Mouse (Mus musculus): Measurements from ENCODE around the gene Tbx21. TPM values are rescaled to one million over a fixed set of nuclear protein-coding genes. Genes with fewer than 3 reads are reported as not detected.

Gene Tbx21
- polyA plus RNA-seq, 1 experiment from 2014 or later = not detected

GRCm38 (mm10) chr11:97063274-97063920 lies 51.7 kb downstream of the Tbx21 start:
- Histone ChIP-seq H3K4me1 (replicated peaks) (no peaks in the 10 kb centered on the region), H3K36me3 (peaks cover 55% of the 10 kb centered on the region), H3K9me3 (no peaks in the 10 kb centered on the region), H3K27ac (no peak overlapping the region), H3K9ac (replicated peaks) (no peak overlapping the region; the same call in 1 of the 2 replicates), H3K27me3 (no peaks in the 10 kb centered on the region), H3K4me3 (replicated peaks) (no peak overlapping the region), H3K4me2 (no peak overlapping the region)
- 74% methylated on average over 9 of the region's 9 CpGs for WGBS
- no peak for ATAC-seq (ENCODE audit: insufficient number of reproducible peaks, insufficient read depth, low FRiP score, low TSS enrichment, low read depth)

GRCm38 (mm10) chr11:97052219-97052646 lies 62.9 kb downstream of the Tbx21 start:
- H3K36me3 ChIP-seq = peaks cover 59% of the 10 kb centered on the region

GRCm38 (mm10) chr11:97050944-97051586 lies 64.1 kb downstream of the Tbx21 start:
- Histone ChIP-seq H3K36me3 (peaks cover 54% of the 10 kb centered on the region), H3K27ac (0 out of 2 replicates have a peak overlapping the region, but pooled peaks have one; percentile 42), H3K27me3 (no peaks in the 10 kb centered on the region), H3K9me3 (no peaks in the 10 kb centered on the region), H3K4me3 (replicated peaks) (peak overlapping the region; percentile 70), H3K4me1 (replicated peaks) (peaks cover 20% of the 10 kb centered on the region), H3K9ac (replicated peaks) (peak overlapping the region; percentile 86), H3K4me2 (peak overlapping the region; percentile 94)
- 29% methylated on average over 13 of the region's 13 CpGs for WGBS
- no peak for ATAC-seq (ENCODE audit: insufficient number of reproducible peaks, insufficient read depth, low FRiP score, low TSS enrichment, low read depth)

More at GRCm38 (mm10) chr11:97052219-97052646, 62.9 kb downstream of the Tbx21 start:
- Histone ChIP-seq H3K27ac (no peak overlapping the region), H3K9me3 (no peaks in the 10 kb centered on the region), H3K4me3 (replicated peaks) (0 out of 2 replicates have a peak overlapping the region, but pooled peaks have one; percentile 70), H3K9ac (replicated peaks) (peak overlapping the region; percentile 86; the same call in 1 of the 2 replicates), H3K27me3 (no peaks in the 10 kb centered on the region), H3K4me2 (peak overlapping the region; percentile 94), H3K4me1 (replicated peaks) (peaks cover 20% of the 10 kb centered on the region)
- whole genome bisulfite sequencing = 23% methylated on average over 11 of the region's 11 CpGs
- ATAC-seq (ENCODE audit: insufficient number of reproducible peaks, insufficient read depth, low FRiP score, low TSS enrichment, low read depth) = no peak

- Histone ChIP-seq H3K4me1 (replicated peaks) (peaks cover 20% of the 10 kb centered on the region), H3K27me3 (no peaks in the 10 kb centered on the region), H3K36me3 (peaks cover 54% of the 10 kb centered on the region), H3K4me2 (peak within 1 kb of the TSS; percentile 94), H3K27ac (0 out of 2 replicates have a peak within 1 kb of the TSS, but pooled peaks have one; percentile 42), H3K9me3 (no peaks in the 10 kb centered on the region), H3K4me3 (replicated peaks) (peak within 1 kb of the TSS; percentile 70), H3K9ac (replicated peaks) (peak within 1 kb of the TSS; percentile 86)
- WGBS = 7% methylated on average over 18 of the region's 18 CpGs
- ATAC-seq (ENCODE audit: insufficient number of reproducible peaks, insufficient read depth, low FRiP score, low TSS enrichment, low read depth) = peak; percentile 53; the same call in 1 of the 2 replicates
Measured at GRCm38 (mm10) chr11:97050216-97050943, 64.8 kb downstream of the Tbx21 start, which contains the start of gene Osbpl7. Gene Osbpl7 (plus strand): TSS chr11:97050628.

- no peaks in the 10 kb centered on the region for H3K9me3 ChIP-seq
- H3K4me1 ChIP-seq (replicated peaks) = peaks cover 20% of the 10 kb centered on the region
- H3K4me3 ChIP-seq (replicated peaks) = no peak overlapping the region
- H3K4me2 ChIP-seq = no peak overlapping the region
- peaks cover 54% of the 10 kb centered on the region for H3K36me3 ChIP-seq
- WGBS = 70% methylated on average over 6 of the region's 6 CpGs
- no peak overlapping the region for H3K27ac ChIP-seq
- ATAC-seq (ENCODE audit: insufficient number of reproducible peaks, insufficient read depth, low FRiP score, low TSS enrichment, low read depth) = no peak
- H3K9ac ChIP-seq (replicated peaks) = no peak overlapping the region
- H3K27me3 ChIP-seq = no peaks in the 10 kb centered on the region
Measured at GRCm38 (mm10) chr11:97049492-97050085, 65.5 kb downstream of the Tbx21 start.

GRCm38 (mm10) chr11:97048090-97048650 lies 67.0 kb downstream of the Tbx21 start:
- Histone ChIP-seq H3K9me3 (no peaks in the 10 kb centered on the region), H3K4me1 (replicated peaks) (peaks cover 20% of the 10 kb centered on the region), H3K36me3 (peaks cover 58% of the 10 kb centered on the region), H3K4me2 (no peak overlapping the region), H3K27ac (no peak overlapping the region), H3K27me3 (no peaks in the 10 kb centered on the region), H3K9ac (replicated peaks) (no peak overlapping the region), H3K4me3 (replicated peaks) (no peak overlapping the region)
- WGBS = 82% methylated on average over 8 of the region's 8 CpGs
- no peak for ATAC-seq (ENCODE audit: insufficient number of reproducible peaks, insufficient read depth, low FRiP score, low TSS enrichment, low read depth)

Small RNAs within 50 kb of the gene (microRNA-seq; reads per million reads assigned to microRNA genes)
- gene Mir7235 (not detected), gene Mir8103 (1.2 reads per million)

Other genes with a start within 250 kb of the Tbx21 start
- gene Cdk5rap3, start 198.8 kb downstream of the Tbx21 start, polyA plus RNA-seq (2016; fragmentation: Nextera tagmentation; extraction: Ambion mirVana) = 87.8 and 89.6 TPM in 2 replicates
- gene Prr15l, start 187.2 kb downstream of the Tbx21 start, polyA plus RNA-seq (2016; fragmentation: Nextera tagmentation; extraction: Ambion mirVana) = 0.84 and 1.1 TPM in 2 replicates
- gene Pnpo, start 171.3 kb downstream of the Tbx21 start, polyA plus RNA-seq (2016; fragmentation: Nextera tagmentation; extraction: Ambion mirVana) = 18.4 and 19.7 TPM in 2 replicates
- 13.7 and 17.8 TPM in 2 replicates for gene Sp2, start 132.4 kb downstream of the Tbx21 start, polyA plus RNA-seq (2016; fragmentation: Nextera tagmentation; extraction: Ambion mirVana)
- gene Sp6, start 101.9 kb downstream of the Tbx21 start, polyA plus RNA-seq (2016; fragmentation: Nextera tagmentation; extraction: Ambion mirVana) = 6.5 and 7.7 TPM in 2 replicates
- gene Scrn2, start 85.4 kb downstream of the Tbx21 start, polyA plus RNA-seq (2016; fragmentation: Nextera tagmentation; extraction: Ambion mirVana) = 32.4 and 35.1 TPM in 2 replicates
- 1.0 TPM in 2 replicates for gene Lrrc46, start 73.9 kb downstream of the Tbx21 start, polyA plus RNA-seq (2016; fragmentation: Nextera tagmentation; extraction: Ambion mirVana)
- gene Mrpl10, start 73.8 kb downstream of the Tbx21 start, polyA plus RNA-seq (2016; fragmentation: Nextera tagmentation; extraction: Ambion mirVana) = 80.0 and 80.5 TPM in 2 replicates
- 6.7 and 8.7 TPM in 2 replicates for gene Osbpl7, start 64.7 kb downstream of the Tbx21 start, polyA plus RNA-seq (2016; fragmentation: Nextera tagmentation; extraction: Ambion mirVana)
- 8.0 and 8.7 TPM in 2 replicates for gene Tbkbp1, start 36.2 kb upstream of the Tbx21 start, polyA plus RNA-seq (2016; fragmentation: Nextera tagmentation; extraction: Ambion mirVana)
- 60.2 and 62.7 TPM in 2 replicates for gene Kpnb1, start 72.5 kb upstream of the Tbx21 start, polyA plus RNA-seq (2016; fragmentation: Nextera tagmentation; extraction: Ambion mirVana)
- 81.1 and 85.8 TPM in 2 replicates for gene Npepps, start 165.3 kb upstream of the Tbx21 start, polyA plus RNA-seq (2016; fragmentation: Nextera tagmentation; extraction: Ambion mirVana)
- 51.2 and 53.5 TPM in 2 replicates for gene Mrpl45, start 200.4 kb upstream of the Tbx21 start, polyA plus RNA-seq (2016; fragmentation: Nextera tagmentation; extraction: Ambion mirVana)
- gene Gpr179, start 236.7 kb upstream of the Tbx21 start, polyA plus RNA-seq (2016; fragmentation: Nextera tagmentation; extraction: Ambion mirVana) = 0.05 and 0.14 TPM in 2 replicates
- gene Socs7, start 247.2 kb upstream of the Tbx21 start, polyA plus RNA-seq (2016; fragmentation: Nextera tagmentation; extraction: Ambion mirVana) = 5.1 and 5.5 TPM in 2 replicates

Data from limb, embryonic 12.5 days (tissue).